Mouse (Mus musculus): ENCODE data around the gene Smoc2. TPM values are rescaled to one million over a fixed set of nuclear protein-coding genes. Genes with fewer than 3 reads are reported as not detected.

Gene Smoc2
- total and polyA plus RNA-seq, 3 experiments, result not detected

DNA sequence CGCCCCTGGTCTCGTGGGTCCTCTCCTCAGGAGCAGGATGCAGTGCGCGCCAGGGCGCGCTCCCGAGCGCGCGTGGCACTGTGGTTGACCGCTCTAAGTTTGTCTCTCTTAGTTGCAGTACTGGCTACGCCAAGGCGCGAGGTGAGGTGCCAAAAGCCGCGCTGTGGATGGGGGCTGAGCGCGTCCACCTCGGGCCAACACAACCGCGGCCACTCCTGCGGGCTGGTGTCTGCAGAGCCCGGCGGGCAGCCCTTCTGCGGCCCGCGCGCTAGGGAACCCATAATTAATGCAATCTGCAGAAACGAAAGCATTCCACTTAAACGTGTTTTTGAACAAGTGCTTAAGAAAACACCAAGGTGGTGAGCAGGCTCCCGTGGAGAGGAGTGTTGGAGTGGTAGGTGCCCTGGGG, 1.1 kb downstream of the Smoc2 start:
- H3K36me3 ChIP-seq (ENCODE audit: control insufficient read depth in 1 of 2, insufficient read depth in 2 of 2, low read length in 2 of 2), result no peaks in the 10 kb centered on the region
- no peaks in the 10 kb centered on the region; a peak in 1 of 4 replicates for H3K27me3 ChIP-seq (ENCODE audit: control insufficient read depth in 1 of 2, insufficient read depth in 2 of 2, low read length in 2 of 2)
- H3K9me3 ChIP-seq (replicated peaks; ENCODE audit: insufficient read depth, low read length), result no peaks in the 10 kb centered on the region
- DNase-seq (ENCODE audit: low read depth, low spot score), result no peak
- no peak overlapping the region for H3K27ac ChIP-seq (ENCODE audit: control insufficient read depth, low read depth, low read length)
- no peak for TF ChIP-seq MEF2A (IDR thresholded peaks at IDR 0.05; ENCODE audit: extremely low read depth, insufficient replicate concordance, low read depth, low read length, poor library complexity, severe bottlenecking)
- TF ChIP-seq MYB (IDR thresholded peaks at IDR 0.05; ENCODE audit: low read depth, low read length), result no peak
- TF ChIP-seq MYC (IDR thresholded peaks at IDR 0.05; ENCODE audit: low read depth, low read length), result no peak
- no peak overlapping the region for H3K4me3 ChIP-seq (ENCODE audit: control insufficient read depth in 1 of 2, insufficient read depth in 1 of 2, low read depth in 2 of 2, low read length in 2 of 2)
- H3K9ac ChIP-seq (ENCODE audit: control insufficient read depth, low read depth, low read length, poor library complexity, severe bottlenecking), result no peak overlapping the region
- H3K4me1 ChIP-seq (ENCODE audit: control insufficient read depth in 1 of 2, insufficient read depth in 2 of 2, low read length in 2 of 2), result no peaks in the 10 kb centered on the region
- H3K79me2 ChIP-seq (ENCODE audit: control insufficient read depth, insufficient read depth, low read length, poor library complexity), result no peaks in the 10 kb centered on the region

GRCm38 (mm10) chr17:14288015-14288616, 8.8 kb downstream of the Smoc2 start:
- H3K27me3 ChIP-seq (ENCODE audit: control insufficient read depth in 1 of 2, insufficient read depth in 2 of 2, low read length in 2 of 2), result no peaks in the 10 kb centered on the region
- H3K27ac ChIP-seq (ENCODE audit: control insufficient read depth, low read depth, low read length), result no peak overlapping the region
- H3K4me1 ChIP-seq (ENCODE audit: control insufficient read depth in 1 of 2, insufficient read depth in 2 of 2, low read length in 2 of 2), result no peaks in the 10 kb centered on the region
- no peak overlapping the region for H3K9ac ChIP-seq (ENCODE audit: control insufficient read depth, low read depth, low read length, poor library complexity, severe bottlenecking)
- H3K9me3 ChIP-seq (replicated peaks; ENCODE audit: insufficient read depth, low read length), result no peaks in the 10 kb centered on the region
- peak; percentile 22 to 57 (median 36); a peak in 4 of 6 replicates for TF ChIP-seq CTCF (IDR thresholded peaks at IDR 0.05 in 2 of 3, conservative IDR thresholded peaks at IDR 0.05 in 1 of 3; ENCODE audit: control insufficient read depth in 1 of 3, insufficient read depth in 1 of 3, low read depth in 2 of 3, low read length in 3 of 3, poor library complexity in 1 of 3, severe bottlenecking in 1 of 3)
- TF ChIP-seq GABPA (IDR thresholded peaks at IDR 0.05; ENCODE audit: low read depth, low read length), result no peak
- TF ChIP-seq TBP (IDR thresholded peaks at IDR 0.05; ENCODE audit: low read depth, low read length), result no peak
- no peak for TF ChIP-seq MXI1 (IDR thresholded peaks at IDR 0.05; ENCODE audit: low read depth, low read length)
- TF ChIP-seq RAD21 (IDR thresholded peaks at IDR 0.05; ENCODE audit: low read depth, low read length), result peak; percentile 9; the same call in 1 of the 2 replicates
- no peak for TF ChIP-seq NRF1 (IDR thresholded peaks at IDR 0.05; ENCODE audit: insufficient read depth, low read depth, low read length, poor library complexity, severe bottlenecking)
- TF ChIP-seq ETS1 (IDR thresholded peaks at IDR 0.05; ENCODE audit: low read depth, low read length), result no peak
- TF ChIP-seq CHD1 (IDR thresholded peaks at IDR 0.05; ENCODE audit: low read depth, low read length), result no peak
- no peak for TF ChIP-seq POLR2AphosphoS2 (IDR thresholded peaks at IDR 0.05; ENCODE audit: low read length)
- no peak for TF ChIP-seq CHD2 (IDR thresholded peaks at IDR 0.05; ENCODE audit: low read length)
- no peak for TF ChIP-seq MYB (IDR thresholded peaks at IDR 0.05; ENCODE audit: low read depth, low read length)
- no peak for TF ChIP-seq MEF2A (IDR thresholded peaks at IDR 0.05; ENCODE audit: extremely low read depth, insufficient replicate concordance, low read depth, low read length, poor library complexity, severe bottlenecking)
- peak; percentile 26; the same call in 1 of the 2 replicates for TF ChIP-seq SMC3 (IDR thresholded peaks at IDR 0.05; ENCODE audit: low read depth, low read length)
- no peak for TF ChIP-seq POLR2AphosphoS5 (IDR thresholded peaks at IDR 0.05; ENCODE audit: borderline replicate concordance, low read depth, low read length)
- TF ChIP-seq USF2 (IDR thresholded peaks at IDR 0.05; ENCODE audit: borderline replicate concordance in 1 of 2, insufficient read depth in 1 of 2, low read depth in 1 of 2, low read length in 2 of 2), result no peak
- no peak for TF ChIP-seq JUND (IDR thresholded peaks at IDR 0.05; ENCODE audit: low read depth, low read length)
- no peak for TF ChIP-seq NELFE (IDR thresholded peaks at IDR 0.05; ENCODE audit: low read depth, low read length)
- no peaks in the 10 kb centered on the region for H3K79me2 ChIP-seq (ENCODE audit: control insufficient read depth, insufficient read depth, low read length, poor library complexity)
- DNase-seq (ENCODE audit: low read depth, low spot score), result peak; percentile 14
- no peaks in the 10 kb centered on the region for H3K36me3 ChIP-seq (ENCODE audit: control insufficient read depth in 1 of 2, insufficient read depth in 2 of 2, low read length in 2 of 2)
- H3K4me3 ChIP-seq (ENCODE audit: control insufficient read depth in 1 of 2, insufficient read depth in 1 of 2, low read depth in 2 of 2, low read length in 2 of 2), result no peak overlapping the region

All from MEL (cell line).